Mouse (Mus musculus) testis, postnatal 14 days (tissue): ENCODE measurements at regions not wholly inside any gene's neighbourhood (a gene's known extent, or its start where the extent isn't known, plus 50 kb on each side); places are given as distances from the start of the nearest gene placed in this dataset.

ENCODE experiments used
- DNase-seq: peaks from one replicate; pipeline ENCODE4 v3.0.0; 2021; ENCODE audit warnings: low spot score

DNA sequence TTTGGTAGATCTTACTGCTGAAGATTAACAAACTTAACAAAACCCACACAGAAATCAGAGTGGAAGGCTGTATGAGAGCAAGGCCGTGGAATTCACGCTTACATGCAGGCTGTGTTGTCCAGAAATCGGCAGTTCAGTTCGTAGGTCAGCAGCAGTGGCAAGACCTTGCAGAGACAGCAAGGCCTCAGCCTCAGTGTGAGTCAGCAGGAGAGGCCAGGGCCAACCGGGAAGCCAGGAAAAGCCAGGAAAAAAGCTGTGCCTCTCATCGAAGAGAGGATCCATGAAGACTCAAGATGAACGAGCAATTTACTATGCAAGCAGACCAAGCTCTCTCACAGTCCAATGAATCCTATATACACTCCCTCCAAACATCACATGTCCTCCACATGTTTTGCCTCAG lies 103.4 kb upstream of the 1700021F07Rik start:
- no peak for DNase-seq

DNA sequence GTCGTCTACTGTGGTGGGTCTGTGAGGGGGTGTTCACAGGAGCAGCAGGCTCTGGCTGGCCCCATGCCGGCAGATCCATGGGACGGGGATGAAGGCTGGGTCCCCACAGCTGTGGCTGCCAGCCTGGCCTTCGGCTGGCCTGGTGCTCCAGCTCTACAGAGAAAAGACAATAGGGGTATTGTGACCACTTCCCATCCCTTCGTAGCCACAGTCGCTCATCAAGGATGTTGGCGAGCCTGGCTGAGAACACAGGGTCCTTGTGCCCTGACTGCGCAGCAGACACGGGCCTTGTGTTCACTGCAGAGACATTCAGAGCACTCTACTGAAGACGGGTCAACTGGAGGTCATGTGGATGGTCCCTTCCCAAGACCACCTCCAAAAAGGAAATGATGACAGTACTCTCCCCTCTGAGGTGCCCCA lies 102.4 kb upstream of the 1700021F07Rik start:
- DNase-seq: no peak

DNA sequence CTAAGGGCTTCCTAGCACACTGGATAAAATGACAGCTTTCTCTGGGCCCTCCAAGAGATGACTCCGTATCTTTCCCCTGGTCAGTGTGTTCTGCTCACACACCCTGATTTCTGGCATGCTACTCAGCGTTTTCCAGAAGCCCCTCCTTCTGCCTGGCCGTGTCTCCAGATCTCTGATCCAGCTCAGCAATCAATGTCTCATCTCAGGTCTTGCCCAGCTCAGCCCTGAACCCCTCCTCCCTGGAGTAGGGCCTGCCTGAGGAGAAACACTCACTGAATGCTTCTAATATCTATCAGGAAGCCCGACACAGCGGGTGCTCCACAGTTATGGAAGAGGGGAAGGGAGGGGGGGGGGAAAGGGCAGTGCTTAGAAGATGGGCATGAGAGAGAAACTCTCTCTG lies 101.9 kb upstream of the 1700021F07Rik start:
- no peak for DNase-seq

DNA sequence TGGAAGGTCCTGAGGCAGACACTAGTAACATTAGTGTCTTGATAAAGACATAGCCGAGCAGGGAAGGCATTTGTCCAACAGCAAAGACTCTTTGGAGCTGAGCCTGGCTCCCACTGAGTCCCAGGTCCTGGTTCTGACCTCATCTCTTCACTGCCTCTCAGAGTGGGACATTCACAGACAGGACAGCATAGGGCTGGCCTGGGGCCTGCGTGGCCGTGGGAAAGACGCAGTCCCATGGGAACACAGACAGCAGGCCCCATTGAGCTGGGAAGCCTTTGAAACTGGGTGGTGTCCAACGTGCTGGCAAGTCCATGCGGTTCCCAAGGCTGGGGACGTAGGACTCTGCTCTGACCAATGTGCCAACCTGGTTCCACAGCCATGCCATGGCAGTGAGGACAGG lies 97.5 kb upstream of the 1700021F07Rik start:
- no peak for DNase-seq

DNA sequence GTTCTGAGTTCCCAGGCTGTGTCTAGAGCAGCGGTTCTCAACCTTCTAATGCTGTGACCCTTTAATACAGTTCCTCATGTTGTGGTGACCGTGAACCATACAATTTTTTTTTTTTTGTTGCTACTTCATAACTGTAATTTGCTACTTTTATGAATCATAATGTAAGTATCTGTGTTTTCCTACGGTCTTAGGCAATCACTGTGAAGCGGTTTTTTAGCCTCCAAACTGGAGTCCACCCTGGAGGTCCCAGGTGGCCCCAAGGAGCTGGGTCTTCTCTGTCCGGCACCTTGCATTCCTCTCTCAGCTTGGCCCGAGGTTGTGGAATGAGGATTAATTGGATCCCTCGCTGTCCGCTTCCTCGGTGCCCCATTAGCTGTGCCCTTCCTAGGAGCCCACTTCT lies 96.6 kb upstream of the 1700021F07Rik start:
- no peak for DNase-seq

DNA sequence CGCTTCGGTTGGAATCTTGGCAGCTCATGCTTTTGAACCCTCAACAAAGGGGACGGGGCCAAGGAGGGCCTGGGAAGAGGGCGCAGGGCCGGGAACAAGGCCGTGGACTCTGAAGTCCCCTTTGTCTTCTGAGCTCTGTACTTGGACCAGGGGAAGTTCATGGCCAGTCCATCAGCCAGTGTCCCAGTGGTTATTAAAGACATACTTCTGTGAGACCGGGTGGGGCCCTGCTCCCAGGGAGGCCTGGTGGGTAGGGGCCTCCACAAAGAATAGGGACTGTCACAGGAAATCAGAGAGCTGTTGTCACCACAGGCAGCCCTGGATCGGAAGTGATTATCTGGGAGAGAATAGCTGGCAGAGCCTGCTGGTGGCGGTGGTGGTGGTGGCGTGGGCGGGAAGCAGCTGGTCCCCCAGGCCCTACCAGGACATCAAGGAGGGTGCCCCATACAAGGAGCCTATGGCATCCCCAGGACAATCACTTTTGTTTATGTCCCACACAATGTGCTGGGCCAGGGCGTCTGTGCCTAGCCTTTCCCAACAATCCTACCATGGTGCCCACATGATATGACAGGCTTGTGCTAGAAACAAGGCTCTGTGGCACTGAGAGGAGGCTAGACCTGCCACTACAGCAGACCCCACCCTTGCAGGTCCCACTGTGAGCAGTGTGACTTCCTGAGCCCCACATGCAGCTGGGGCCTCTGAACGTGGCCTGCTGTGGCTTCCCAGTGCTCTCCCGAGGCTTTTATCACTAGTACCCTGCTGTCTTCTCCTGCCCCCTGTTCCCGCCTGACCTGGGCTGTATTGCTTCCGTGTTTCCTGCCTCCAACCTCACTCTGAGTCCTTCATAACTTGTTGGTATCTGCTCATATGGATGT lies 96.0 kb upstream of the 1700021F07Rik start:
- no peak for DNase-seq

DNA sequence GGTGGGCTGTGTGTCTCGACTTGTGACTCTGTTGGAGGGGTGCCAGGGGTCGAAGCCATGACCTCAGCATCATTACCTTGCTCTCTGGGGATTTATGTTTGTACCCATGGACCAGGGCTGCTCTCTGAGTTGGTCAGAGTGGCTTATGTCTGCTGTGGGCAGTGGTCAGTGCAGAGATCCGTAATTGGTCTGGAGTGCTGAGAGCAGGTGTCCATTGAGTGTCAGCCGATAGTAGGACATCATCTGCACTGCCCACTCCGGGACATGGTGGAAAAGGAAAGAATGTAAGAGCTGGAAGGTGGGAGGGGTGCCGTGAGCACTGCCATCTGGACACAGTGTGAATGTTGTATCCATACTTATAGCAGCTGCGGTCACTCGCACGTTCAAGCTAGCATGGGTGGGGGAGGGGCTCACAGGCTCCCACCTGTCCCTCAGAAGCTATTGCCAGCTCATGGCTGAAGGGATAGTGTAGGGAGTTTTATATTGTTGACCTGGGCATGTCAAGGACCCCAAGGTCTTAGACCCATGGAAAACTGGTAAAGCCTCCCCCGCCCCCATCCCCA lies 94.4 kb upstream of the 1700021F07Rik start:
- DNase-seq: no peak

DNA sequence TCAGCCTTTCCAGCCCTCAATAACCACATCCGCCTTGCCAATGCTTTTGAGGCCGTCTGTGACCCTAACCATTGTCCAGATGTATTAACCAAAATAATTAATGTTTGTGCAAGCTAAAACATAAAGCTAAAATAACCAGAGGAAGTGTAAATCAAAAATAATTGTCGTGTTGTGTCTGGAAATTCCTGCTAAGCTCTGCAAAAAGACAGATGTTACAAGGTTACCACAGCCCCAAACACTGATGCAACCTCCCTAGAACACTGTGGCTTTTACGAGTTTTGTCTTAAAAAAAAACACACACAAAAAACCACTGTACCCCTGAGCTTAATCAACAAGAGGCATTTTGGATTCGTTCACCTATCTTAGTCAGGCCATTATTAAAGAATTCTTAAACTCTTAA lies 90.5 kb upstream of the 1700021F07Rik start:
- no peak for DNase-seq

DNA sequence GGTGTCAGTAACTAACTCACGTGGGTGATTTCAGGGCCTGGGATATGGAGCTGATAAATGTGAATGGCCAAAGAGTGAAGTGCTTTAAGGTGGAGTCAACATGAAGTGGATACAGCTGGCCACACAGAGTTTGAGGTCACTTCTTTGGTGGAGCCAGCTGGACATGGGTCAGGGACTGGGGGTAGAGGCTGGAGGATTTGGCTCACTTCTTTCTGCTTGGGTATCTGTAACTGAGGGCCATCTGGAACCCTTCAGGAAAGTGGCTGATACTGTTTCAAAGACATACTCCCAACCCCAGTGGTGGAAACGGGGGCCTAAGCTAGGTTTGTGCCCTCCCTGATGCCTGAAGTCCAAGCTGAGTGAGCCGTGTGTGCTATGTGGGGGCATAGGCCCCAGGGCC lies 90.1 kb upstream of the 1700021F07Rik start:
- DNase-seq: no peak

DNA sequence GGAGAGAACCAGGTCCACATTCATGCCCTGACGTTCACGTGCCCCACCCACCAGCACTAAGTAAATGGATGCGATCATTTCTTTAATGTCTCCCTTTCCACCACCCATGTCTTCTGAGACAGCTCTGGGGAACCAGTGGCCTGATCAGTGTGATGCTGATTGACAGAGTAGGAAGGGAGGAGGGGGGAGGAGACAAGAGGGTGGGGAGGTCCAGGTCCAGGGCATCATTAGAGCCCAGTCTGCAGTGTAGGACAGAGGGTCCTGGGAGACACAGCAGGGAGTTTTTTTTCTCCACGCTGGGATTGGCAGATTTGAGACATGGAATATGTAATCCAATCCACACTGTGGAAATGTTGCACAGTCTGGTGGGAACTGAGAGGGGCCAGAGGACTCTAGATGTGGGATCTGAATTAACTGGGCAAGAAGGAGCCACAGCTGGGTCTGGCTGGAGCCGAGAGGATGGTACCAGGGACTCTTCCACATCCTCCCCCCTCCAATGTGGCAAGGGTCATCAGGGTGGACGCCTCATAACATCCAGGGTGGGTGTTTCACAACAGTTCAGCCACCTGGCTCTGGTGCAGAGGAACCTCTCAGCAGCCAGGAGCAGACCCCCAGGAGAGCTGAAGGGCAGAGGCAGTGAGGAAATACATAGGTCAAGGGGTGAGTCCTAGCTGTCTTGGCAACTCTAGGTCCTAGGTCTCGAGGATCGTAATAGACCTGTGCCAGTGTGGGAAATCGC lies 89.3 kb upstream of the 1700021F07Rik start:
- no peak for DNase-seq

DNA sequence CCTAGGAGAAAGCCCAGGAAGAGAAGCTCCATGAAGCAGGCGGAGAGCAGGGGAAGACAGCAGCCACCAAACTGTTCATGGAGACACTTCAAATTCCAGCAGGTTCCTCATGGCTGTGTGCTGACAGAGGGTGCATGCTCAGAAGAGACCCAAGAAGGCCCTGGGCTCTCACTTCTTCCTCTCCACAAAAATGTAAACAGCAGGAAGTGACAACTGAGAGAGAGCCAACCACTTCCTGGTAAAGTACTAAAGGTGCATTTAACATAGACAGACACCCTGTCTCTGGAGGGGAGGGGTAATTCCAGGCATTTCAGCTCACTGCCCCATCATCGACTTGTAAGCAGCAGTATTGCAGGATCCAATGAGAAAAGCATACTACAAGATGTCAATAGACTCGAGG lies 85.8 kb upstream of the 1700021F07Rik start:
- DNase-seq: no peak

DNA sequence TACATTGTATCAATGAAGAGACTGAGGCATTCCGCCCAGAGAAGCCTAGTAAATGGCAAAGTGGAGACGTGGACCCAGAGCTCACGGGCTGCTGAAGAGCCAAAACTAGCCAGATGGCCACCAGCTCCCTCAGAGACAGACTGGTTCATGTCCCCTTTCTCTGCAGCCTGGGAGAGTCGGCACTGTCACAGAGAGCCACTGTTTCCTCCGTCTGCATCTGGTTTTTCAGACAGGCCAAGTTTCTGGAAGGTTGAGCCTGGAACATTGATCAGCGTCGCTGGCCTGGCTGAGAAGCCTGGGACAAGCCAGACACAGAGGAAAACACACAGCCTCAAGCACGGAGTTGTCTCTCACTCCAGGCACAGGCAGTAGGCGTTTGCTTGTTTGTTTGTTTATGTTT lies 83.4 kb upstream of the 1700021F07Rik start:
- DNase-seq: peak; percentile 23

DNA sequence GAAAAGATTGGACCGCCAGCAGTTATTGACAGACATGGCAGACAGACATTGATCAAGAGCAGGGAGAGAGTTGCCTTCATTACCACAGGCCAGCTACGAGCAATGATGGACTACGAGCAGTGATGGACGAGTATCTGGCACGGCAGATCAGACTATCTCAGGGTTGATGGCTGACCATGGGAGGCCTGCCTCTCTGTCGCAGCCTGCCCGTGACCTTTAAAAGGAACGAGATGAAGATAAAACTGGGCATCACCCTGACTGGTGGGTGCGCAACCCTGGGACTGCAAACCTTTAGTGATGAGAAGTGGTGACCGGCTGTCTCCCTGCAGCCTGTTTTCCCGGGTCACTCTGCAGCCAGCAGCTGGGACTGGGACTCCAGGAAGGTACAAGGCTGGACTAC lies 80.3 kb upstream of the 1700021F07Rik start:
- no peak for DNase-seq

DNA sequence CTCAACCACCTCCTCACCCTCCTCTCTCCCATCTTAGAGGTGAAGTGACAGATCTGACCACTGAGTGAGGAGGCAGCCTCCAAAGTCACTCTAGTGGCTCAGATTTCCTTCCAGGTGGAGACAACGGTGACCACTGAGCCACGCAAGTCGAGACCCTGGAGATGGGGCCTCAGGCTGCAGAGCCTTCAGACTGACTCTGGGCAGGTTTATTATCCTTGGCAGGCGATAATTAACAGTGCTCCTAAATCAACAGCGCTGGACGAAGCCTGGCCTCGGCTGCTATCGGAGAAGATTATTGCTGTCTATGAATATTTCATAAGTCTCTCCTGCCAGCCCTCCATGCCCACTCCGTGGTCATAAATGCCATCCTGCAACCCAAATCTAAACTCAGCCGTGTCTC lies 79.1 kb upstream of the 1700021F07Rik start:
- DNase-seq: no peak

DNA sequence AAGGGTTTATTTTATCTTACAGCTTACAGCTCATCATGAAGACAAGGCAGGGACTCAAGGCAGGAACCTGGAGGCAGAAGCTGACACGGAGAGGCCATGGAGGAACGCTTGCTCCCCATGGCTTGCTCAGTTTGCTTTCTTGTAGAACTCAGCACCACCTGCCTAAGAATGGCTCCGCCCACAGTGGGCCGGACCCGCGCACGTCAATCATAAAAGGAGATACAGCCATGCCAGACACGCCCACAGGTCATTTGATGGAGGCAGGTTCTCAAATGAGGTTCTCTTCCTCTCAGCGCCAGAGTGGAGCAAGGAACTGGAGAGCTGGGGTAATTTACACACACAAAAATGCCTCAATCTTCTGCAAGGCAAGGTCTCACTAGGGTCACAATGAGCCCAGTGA lies 78.0 kb upstream of the 1700021F07Rik start:
- no peak for DNase-seq

DNA sequence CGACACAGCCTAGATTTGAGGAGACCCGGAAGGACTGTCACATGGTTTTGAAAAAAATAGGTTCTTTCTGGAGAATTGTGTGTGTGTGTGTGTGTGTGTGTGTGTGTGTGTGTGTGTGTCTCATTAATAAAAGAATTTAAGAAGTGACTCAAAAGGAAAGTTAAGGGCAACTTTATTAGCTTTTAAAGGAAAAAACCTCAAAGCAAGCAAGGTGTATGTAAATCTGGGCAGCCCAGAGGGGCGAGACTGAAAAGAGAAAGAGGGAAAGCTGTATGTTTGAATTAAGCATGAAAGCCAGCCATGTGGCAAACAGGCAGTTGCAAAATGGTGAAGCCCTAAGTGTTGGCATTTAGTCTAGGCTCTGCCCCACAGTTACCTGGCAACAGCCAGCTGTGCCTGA lies 77.3 kb upstream of the 1700021F07Rik start:
- no peak for DNase-seq

DNA sequence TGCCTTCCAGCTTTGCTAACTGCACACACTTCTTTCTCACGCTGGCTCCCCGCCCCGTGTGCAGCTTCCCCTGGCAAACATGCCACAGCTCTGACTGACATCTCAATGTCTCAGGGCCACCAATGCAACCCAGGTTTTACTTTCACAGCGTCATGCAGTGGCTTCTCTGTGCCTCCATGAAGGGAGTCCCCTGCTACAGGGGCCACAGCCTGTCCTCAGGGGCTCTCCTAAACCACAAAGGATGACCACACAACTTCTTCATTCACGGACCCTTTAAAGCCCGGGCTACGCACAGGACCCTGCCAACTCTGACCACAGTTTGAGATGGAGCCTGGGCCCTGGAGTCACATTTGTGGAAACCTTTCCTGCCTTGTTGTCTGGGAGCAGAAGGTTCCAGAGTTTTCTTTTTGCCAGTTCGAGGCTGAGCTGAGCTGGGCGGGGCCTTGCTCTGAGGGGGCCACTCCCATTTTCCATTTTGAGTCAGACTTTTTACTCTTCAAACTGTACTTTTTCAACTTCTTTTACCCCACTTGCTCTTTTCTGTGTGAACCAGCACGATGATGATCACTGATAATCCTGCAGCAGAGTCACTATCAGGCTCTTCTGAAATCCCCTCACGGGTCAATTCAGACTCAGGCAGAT lies 73.7 kb upstream of the 1700021F07Rik start:
- DNase-seq: no peak

DNA sequence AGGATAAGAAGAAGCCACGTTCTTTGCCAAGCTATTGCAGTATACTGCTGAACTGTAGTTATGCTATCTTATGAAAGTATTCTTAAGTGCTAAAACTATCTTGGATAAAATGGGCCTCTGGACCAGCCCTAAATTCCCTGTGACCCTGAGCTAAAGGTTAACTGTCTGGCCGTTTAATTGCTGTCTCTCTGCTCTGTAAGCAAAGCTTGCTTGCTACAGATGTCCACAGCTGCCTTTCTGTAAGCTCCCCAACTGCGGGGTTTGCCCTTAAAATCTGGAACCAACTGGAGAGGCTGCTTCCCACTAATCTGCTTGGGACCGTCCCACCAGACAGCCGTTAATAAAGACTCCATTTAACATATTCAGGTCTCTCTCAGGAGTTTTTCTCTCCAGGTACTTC lies 73.2 kb upstream of the 1700021F07Rik start:
- DNase-seq: peak; percentile 59

DNA sequence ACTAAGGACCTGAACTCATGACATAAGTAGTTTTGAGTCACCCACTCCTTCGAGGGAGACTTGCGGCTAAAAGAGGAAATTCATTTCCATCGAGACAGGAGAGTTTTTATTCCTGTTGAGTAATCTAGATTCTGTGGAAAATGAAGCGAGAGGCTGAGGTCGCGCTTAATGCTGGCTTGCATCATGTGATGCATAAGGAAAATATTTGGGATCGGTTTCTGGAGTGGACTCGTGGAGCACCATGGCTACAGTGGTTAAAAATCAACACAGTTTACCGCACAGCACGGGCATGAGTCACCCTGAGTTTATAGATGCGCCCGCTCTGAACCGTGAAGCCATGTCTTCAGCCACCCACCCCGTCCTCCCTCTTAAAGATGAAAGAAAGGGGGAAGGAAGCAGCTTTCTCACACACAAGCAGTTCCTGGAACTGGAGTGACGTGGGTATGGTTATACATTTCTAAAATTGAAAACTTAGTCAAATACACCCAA lies 70.3 kb upstream of the 1700021F07Rik start:
- DNase-seq: no peak

DNA sequence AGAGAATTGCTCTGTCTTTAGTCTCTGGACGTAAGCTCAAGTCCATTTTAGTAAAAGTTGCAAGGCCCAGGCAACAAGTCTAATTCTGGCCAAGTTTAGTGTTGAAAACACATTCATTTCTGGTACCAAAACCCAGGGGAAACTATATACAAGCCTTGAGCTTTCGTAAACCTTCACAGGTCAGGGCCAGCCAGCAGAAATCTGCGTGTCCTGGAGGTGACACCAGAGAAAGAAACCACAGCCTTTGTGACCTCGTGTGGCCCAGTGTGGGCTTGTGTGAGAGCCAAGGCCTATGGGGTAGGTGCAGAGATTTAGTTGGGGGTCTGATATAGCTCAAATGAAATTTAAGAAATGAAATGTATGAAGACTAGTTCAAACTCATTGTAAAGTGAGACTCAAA lies 69.6 kb upstream of the 1700021F07Rik start:
- no peak for DNase-seq

DNA sequence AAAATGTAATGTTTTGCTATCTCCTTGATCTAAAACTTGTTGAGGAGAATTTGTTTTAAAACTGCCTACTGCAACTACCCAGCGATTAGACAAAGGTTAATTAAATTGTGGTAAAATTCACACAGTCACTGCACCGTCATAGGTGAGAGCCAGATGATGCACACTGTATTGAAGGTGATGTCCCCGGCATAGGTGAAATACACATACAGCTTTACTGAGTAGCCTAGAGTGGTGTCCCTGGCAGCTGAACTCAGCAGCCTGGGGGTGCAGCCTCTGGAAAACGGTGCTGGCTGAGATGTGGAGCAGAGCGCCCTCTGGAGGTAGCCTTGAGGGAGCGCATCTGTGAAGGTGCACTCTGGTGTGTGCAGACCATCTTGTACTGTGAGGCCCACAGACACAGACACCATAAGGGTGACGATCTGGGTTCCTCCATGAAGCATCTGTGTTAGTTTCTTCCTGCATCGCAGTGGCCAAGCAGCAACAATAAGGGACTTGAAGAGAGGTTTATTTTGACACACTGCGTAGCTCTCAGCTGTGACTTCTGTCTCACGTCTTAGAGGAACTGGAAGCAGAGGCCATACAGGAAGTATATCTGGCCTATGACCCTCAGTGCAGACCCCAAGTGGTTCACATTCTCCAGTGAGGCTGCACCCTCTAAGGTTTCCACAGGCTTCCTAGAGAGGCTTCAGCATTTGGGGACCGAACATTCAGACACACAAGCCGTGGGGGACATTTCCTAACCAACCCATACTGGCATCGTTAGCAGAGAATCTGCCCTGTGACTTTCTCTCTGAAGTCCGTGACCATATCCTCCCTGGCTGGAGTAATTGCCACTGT lies 68.6 kb upstream of the 1700021F07Rik start:
- peak; percentile 25 for DNase-seq

DNA sequence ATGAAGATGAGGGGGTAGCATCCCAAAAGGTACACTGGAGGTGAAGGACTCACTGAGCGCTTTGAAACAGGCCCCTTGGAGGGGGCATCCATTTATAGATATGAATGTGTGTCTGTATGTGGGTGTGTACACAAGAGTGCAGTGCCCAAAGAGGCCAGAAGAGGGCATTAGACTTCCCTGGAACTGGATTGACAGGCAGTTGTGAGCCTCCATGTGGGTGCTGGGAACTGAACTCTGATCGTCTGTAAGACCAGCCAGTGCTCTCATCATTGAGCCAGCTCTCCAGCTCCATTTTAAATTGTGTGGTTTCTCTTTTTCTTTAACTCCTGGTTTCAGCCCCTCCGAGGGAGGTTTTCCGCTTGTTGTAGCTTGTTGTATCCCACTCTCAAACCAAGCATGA lies 67.6 kb upstream of the 1700021F07Rik start:
- no peak for DNase-seq
